Mouse (Mus musculus) skeletal muscle tissue, adult 2 months (tissue): ENCODE measurements at regions not wholly inside any gene's neighbourhood (a gene's known extent, or its start where the extent isn't known, plus 50 kb on each side); places are given as distances from the start of the nearest gene placed in this dataset.
A peak's percentile ranks its signal among the peaks of the same experiment; 100 is the strongest.

ENCODE experiments used
- DNase-seq: peaks from one replicate; pipeline ENCODE4 v3.0.0-alpha.2; 2012; ENCODE audit warnings: low read depth, low spot score

DNA sequence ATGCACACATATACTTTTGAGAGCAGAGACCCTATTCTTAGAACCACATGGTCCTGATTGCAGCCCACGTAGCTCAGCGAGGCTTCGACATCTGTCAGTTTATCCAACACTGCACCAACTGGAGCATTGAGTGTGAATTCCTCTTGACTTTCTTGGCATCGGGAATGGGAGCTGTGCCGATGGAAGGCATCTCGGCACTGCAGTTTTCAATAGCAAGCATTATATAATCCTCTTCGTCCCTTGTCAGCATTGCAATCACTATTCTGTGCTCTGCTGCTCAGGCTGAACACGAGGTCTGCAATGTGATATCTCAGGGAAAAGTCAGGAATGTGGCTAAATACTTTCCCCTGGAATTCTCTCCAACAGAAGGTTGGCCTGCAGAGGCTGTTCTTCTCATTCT is 224.6 kb downstream of the Lnpk start:
- DNase-seq: peak; percentile 71

DNA sequence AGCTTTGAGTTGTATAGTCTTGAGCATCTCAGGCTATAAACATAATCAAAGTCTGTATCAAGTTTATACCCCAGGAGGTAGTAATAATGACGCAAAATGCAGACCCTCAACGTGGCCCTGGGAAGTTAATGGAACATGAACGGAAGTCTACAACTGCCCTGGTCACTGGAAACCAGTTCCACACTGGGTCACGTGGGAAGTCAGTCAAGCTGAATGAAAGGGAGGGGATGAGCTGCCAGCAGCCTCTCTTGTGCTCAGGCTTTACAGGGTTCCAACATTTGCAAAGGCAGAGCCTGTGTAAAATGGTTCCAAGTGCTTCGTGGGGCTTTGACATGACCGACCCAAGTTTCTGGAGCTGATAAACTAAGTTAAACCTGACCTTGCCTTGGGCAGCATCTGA is 229.4 kb downstream of the Lnpk start:
- no peak for DNase-seq

DNA sequence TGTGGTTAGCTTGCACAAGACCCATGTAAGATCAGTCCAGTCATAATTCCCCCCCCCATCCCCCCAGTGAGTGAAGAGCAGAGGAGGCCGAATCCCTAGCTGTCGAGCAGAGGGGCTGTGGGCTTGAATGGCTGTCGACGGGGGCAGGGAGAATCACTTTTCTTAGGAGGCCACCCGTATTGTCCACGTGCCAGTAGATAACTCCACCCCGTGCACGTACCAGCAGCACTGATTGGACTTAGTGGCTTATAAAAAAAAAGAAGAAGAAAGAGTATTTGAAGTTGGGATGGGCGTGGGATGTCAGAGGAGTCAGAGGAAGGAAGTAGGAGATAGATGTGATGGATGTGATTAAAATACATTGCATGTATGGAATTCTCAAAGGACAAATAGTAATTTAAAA is 272.9 kb downstream of the Lnpk start:
- DNase-seq: no peak

DNA sequence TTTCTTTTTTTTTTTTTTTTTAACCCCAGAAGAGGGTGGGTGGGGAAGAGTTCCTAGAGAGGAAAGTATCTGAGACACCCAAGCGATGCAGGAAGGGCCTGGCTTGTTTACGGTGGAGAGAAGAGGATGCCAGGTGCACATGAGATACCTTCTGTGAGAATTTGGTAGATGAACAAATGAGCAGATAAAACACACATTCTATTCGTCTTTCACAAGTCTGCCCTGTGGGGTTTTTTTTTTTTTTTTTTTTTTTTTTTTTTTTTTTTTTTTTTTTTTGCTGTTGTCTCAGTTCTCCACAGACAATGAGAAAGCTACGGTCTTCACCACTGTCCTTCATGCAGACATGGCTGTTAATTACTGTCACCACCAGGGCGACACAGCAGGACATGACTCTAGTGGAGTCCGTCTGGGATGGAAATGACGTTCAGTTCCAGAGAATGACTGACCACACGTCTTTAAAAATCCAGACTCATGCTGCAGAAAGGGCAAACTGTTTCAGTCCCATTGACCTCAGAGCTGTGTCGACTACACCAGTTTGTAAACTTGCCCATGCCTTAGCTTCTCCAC is 278.3 kb downstream of the Lnpk start:
- DNase-seq: no peak

DNA sequence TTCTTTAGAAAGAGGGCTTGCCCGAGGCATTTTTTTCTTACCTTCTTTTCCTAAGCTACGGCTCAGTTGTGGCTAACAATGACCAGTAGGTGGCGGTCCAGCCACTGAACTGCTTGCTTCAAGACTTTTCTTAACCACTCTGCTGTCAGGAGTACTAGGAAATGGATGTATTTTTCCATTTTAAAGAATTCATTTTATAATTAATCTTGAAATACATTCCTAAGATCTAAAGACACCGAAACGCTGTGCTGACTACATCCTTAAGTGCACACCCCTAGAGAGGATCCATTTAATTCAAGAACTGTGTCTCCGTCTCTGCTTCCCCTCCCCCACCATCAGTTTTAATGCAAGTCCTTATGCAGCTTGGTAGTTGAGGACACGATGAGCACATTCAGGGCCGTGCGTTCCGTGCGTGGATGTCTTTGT is 278.9 kb downstream of the Lnpk start:
- DNase-seq: peak; percentile 57

DNA sequence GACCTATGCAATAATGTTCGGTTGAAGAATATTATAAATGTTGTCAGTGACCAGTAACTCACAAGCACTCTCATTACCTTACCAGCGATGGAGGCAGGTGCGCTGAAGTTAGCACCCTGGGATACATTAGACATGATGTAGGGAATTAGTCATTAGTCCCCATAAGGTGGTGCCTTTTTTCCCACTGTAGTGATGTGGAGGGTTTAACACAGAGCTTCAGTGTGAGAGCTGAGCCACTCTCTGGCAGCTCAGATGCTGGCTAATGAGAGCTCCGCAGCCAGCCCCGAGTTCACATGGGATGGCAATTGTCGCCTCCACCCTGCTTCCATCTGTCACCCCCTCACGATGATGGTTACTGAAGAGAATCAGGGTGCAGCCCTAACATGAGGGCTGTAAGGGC is 286.6 kb downstream of the Lnpk start:
- DNase-seq: no peak

DNA sequence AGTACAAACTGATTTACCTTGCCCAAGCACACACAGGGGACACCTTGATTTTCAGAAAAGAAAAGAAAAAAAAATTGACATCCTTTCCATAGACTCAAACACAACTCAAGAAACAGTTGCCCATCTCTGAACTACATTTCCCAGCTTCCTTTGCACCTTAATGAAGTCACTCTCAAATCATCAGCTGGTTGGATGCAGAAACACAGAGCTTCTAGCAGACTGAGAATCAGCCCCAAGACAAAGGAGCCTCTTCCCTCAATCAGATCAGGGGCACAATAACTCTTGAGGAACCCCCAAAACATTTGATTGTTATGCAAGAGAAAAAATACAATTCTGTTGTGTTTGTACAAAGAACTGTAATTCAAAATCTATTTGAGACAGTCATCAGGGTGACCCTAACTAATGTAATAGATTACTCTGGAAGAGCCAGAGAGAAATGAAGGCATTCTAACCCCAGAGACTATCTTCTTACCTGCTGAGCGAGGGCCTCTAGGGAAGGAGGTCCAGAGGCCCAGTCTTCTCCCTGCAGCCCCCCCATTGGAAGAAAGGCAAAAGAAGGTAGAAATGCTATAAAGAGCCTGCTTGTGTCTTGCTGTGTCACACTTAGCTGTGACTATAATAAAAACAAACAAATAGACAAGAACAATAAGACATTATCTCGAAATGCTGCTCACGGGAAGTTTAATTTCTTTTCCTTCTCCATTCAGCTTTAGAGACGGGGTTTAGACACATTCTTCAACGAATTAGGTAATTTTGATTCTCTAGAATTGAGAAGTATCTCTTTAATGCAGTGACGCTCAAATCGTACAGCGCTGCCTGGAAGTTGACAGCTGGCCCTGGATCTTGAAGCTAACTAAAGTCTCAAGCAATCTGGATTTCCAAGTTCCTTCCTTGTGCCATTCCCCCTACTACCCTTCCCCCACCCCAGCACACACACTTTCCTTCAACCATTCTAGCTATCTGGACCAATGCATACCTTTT is 287.5 kb downstream of the Lnpk start:
- DNase-seq: no peak

DNA sequence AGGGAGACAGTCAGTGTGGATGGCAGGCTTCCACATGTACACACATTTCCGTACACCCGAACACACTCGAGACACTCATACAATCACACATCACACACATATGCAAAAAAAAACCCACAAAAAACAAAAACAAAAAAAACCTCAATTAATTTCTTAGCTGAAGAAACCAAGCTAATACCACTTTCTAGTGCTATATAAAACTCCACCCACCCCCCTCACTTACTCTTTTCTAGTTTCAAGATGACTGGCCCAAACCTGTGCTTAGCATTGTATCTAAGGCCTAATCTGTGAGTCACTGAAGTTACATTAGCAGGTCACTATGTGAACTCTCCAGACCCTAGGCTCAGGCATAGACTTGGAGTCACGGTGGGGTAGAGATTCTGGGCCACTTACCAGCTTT is 293.6 kb downstream of the Lnpk start:
- DNase-seq: no peak

DNA sequence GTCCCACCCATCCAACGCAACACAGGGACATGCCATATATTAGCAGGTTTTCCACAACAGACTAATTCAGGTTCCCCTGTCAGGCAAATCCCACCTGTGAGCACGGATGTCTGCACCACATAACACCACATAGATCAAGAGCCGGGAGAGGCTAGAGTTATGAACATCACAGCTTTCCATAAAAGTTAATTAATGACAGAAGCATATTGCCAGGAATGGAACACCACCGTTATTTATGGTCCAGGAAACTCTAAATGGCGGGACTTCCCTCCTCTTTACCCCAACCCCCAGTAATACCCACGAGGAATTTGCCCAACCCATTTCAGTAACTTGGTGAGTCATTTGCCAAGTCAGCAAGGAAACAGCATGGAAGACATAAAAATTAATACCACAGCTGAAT is 314.3 kb downstream of the Lnpk start:
- DNase-seq: no peak

DNA sequence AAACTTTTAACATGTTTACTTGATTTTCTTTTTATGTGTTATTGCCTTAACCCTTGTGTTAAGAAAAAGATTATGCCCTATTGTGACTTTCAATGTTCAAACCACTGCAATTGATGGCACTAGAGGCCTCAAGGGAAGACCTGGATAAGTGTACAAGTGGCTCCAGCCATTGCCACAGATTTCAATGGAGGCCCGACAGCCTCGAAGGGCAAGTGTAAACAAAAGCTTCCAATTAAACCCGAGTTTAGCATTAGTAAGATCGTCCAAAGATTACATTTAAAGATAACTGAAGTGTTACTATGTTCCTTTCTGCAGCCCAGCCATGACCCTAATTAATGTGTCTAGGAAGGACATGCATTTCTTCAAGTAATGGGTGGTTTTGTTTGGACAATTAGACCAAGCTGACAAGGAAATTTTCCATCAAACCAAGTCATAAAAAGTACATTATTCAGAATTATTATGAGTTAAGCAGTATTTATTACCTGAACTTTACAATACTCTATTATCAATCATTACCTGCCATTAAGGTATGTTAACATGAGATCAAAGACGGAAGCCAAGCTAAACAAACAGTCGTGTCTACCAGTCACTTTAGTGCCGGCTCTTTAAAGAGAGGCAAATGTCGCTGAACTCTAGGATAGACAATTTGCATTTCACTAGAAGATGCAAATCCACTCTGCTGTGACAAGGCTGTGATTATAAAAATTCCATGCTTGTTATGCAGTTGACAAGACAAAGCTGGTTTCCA is 322.0 kb downstream of the Lnpk start:
- no peak for DNase-seq

DNA sequence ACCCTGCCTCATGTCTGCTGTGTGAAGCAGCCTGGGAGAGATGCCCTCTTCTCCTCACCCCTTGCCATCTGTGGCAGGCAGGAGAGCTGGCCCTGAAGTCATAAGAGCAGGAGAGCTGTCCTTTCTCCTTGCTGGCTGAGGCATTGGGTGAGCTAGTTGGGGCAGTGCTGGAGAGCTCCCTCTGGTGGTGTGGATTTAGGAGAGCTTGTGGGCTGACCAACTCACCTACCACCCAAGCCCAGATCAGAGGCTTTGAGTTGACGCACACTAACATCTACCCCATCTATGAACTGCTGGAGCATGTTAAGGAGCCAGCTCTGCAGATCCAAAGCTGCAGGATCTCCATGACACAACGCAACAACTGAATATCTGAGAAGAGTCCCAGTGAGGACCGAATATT is 331.7 kb downstream of the Lnpk start:
- no peak for DNase-seq

DNA sequence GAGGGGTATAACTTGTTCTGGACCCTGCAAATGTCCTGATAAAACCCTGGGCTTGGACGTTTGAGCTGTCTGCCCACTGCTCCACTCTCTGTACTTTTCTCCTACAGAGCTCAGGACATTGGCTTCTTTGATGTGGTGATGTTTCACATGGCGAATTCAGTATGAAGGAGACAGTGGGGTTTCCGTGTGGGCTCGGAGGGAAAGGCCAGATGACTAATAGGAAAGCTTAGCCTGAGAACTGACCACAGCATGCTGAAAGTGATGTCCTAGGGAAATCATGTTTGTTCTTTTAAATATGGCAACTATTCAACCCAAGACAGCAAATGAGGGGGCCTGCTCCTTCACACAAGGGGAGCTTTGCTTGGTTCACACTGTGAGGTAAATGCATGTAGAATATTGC is 332.6 kb downstream of the Lnpk start:
- no peak for DNase-seq

DNA sequence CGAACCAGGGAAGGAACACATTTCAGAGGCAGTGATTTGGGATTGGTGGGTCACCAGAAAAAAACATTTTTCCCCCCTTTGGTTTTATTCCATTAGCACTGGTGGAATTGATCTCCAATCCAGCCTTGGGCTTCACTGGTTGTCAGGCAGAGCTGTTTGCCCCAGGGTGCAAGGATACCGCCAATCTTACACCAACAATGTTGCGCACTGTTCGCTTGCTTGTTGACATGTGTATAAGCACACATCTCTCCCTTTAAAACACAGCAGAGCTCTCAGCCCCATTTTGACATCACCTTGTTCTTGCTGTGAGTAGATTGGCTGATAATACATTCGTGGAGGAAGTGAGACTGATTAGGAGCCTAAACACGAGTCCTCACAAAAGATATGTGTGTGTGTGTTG is 333.1 kb upstream of the Atp5g3 start:
- no peak for DNase-seq

DNA sequence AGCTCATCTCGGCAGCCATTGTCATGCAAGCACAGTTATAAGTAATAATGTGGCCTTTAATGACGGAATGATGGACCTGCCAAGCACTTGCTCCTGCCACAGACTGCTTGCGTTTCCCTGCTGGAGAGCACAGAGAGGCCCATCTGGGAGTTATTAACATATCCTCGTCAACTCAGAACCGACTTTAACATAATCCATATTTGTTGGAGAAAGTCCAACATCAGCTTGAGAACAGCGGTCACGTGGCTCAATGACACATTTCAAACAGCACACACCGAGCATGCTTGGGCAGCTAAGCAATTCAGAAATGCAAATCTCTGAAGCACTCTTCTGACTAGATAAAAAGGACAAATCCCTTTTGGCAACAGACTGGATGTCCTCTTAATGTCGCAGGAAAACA is 332.7 kb upstream of the Atp5g3 start:
- DNase-seq: no peak

DNA sequence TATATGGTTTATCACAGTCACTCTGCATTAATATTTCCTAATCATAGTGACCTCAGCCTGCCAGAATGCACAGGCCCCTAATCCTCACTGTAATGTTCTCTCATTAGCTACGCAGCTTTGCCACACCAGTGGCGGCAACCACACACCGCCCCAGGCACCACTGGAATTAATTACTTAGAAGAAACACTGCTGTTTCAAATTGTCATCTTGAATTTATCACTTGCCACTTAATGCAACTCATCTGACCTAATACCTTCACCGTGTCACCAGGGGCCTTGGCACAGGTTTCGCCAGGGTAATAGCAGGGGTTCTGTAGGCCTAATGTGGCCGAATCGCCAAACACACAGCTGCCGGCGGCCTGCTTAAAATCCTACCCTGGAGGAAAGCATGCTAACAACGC is 328.5 kb upstream of the Atp5g3 start:
- DNase-seq: no peak

DNA sequence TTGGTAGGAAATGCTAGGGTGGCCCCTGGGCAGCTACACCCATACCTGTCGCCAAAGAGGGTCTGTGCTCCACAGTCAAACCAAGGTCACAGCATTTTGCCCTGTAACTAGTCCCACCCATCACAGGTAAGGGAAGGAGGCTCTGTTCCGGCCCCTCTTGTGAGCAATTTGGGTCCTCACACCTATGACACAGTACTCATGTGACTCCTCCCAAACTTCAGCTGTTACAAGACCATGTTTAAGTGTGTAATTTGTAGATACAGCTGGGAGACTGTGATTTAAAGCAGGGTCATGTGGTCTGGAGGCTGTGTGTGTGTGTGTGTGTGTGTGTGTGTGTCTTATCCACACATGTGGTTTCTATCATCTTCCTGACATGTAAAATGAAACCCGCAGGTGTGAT is 306.3 kb upstream of the Atp5g3 start:
- DNase-seq: no peak

DNA sequence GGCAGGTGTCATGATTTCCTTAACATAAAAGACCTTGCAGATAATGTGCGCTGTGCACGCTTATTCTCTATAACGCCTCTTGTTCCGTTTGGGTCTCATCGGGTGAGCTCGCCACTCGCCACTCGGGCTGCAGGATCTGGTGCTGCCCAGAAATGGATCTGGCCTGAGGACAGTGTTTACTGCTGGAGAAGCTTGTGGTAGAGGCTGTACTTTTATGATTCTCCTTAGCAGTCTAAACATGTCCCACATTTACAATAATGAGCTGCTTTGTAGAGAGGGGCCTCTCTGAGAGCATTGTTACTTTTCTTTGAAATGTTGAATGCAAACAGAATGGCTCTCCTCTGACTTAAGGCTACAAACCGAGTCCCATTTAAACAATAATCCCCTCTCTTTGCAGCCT is 299.1 kb upstream of the Atp5g3 start:
- no peak for DNase-seq

DNA sequence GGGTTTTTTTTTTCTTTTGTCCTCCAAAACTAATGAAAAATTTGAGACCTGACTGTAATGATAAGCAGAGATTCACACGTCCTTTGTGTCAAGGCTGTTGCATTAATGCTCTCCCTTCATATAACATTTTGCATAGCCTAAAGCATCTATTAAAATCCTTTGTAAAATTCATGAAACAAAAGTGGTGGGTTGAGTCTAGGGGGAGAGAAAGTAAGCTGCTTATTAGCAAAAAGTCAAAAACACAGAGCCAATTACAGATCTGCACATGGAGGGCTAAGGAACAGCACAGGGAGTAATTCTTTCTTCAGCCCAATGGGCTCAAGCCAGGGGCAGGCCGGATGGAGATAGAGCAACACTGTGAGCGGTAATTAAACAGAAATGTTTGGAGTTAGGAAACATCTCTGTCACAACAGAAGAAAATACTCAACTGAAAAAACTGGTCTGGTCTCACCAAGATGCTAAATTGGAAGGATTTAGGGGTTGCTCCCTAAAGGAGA is 298.3 kb upstream of the Atp5g3 start:
- DNase-seq: no peak

DNA sequence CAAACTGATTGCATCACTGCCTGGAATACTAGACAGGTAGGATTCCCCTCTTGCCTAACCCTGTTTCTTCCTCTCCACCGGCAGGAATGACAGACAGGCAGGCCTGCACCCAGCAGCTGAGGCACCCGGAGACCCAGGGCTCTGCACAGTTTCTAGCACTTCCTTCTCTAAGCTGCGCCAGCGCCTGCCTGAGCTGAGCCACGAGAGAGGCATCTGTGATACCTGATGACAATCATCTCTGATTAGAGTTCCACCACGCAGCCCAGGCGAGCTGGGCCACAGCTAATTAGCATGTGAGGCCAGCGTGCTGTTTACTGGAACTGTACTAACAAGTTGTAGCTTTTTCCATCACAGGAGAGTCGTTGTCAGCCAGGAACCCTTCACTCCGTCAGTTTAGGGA is 296.3 kb upstream of the Atp5g3 start:
- DNase-seq: no peak

DNA sequence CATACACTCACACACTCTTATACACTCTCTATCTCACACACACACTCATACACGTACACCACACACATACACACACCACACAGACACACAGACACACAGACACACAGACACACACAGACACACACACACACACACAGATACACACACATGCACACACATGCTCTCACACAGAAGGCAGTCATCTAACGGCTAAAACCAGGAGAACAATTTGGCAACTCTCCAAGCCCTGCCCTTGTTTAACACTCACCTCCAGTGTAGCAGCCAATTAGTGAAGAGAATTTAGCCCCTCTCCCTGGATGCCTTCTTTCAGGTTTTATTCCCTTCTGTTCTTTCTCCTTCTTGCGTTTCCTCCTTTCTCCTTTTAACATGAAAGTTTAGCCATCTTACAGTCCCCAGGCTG is 291.6 kb upstream of the Atp5g3 start:
- DNase-seq: no peak

DNA sequence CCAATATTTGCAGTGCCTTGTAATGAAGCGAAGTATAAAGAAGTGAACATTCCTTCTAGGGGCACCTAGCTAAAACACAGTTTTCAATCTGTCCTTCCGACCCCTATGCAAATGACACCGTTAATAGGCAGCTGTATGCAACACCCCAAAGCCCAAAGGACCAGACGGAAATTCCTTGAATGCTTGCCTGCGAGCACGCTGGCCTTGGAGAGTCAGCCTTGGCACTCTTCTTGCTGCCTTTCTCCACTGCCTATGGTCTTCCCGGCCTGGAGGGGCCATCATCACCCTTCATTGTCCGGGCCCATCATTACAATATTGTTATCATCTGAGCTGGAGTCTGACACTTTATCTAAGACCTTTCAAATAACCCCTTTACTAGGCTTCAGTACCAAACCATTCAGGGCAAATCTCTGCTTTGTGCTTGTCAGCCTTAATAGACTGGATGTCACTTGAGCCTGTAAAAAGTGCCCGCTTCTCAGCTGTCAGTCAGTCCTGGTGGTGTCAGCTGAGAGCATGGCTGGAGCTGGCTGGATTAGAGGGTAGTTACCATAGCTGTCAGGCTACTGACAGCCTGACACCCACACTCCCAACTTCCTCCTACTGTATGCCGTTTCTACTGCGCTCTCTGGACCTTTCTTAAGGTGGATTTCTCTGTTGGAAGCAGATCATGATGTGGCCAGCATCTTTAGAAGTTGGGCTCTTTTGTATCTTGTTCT is 290.6 kb upstream of the Atp5g3 start:
- no peak for DNase-seq

DNA sequence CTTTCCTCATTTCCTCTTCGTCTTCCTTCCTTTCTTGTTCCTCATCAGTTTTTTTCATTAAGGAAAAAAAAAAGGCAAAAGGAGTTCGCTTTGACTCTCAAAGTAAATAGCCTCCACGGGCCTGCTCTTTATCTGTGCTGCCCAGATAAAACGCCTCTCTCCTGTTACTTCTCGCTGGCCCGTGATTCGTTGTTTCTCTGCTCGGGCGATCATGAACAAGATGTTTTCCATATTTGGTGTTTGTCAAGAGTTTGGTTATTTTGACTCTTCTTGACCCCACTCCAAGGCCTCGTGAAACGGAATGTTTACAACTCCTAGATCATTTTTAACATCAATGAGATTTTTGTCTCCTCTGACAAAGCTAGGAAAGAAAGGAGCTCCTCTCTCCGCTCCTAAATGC is 288.4 kb upstream of the Atp5g3 start:
- DNase-seq: peak; percentile 3
